Mouse (Mus musculus) midbrain, embryonic 12.5 days (tissue): ENCODE results near the gene Stac3. TPM values are rescaled to one million over a fixed set of nuclear protein-coding genes. Genes with fewer than 3 reads are reported as not detected.
A peak's percentile ranks its signal among the peaks of the same experiment; 100 is the strongest.

ENCODE experiments used
- ATAC-seq: fragments of 200-750 bp; cut with Nextera tagmentation; 2 replicates; pipeline ENCODE4 v1.8.0; 2017; ENCODE audit warnings: low read depth, moderate TSS enrichment, moderate library complexity; ENCODE audit not compliant: low FRiP score
- H3K27ac ChIP-seq: fragments of 300-500 bp; sonication (generic); replicated peaks from 2 replicates; pipeline ENCODE4 v1.5.1; 2016; ENCODE audit warnings: mild to moderate bottlenecking
- H3K27me3 ChIP-seq: fragments of 300-500 bp; sonication (generic); 2 replicates; pipeline ENCODE4 v1.6.1; 2016; ENCODE audit warnings: mild to moderate bottlenecking
- H3K36me3 ChIP-seq: fragments of 300-500 bp; sonication (generic); 2 replicates; pipeline ENCODE4 v1.6.1; 2016
- H3K4me1 ChIP-seq: fragments of 300-500 bp; sonication (generic); 2 replicates; pipeline ENCODE4 v1.6.1; 2016
- H3K4me2 ChIP-seq: fragments of 300-500 bp; sonication (generic); replicated peaks from 2 replicates; pipeline ENCODE4 v1.6.1; 2016; ENCODE audit warnings: mild to moderate bottlenecking, moderate library complexity
- H3K4me3 ChIP-seq: fragments of 300-500 bp; sonication (generic); 2 replicates; pipeline ENCODE4 v1.5.1; 2016; ENCODE audit warnings: mild to moderate bottlenecking
- H3K9ac ChIP-seq: fragments of 300-500 bp; sonication (generic); replicated peaks from 2 replicates; pipeline ENCODE4 v1.6.1; 2016; ENCODE audit warnings: mild to moderate bottlenecking, moderate library complexity
- H3K9me3 ChIP-seq: fragments of 300-500 bp; sonication (generic); 2 replicates; pipeline ENCODE4 v1.6.1; 2016; ENCODE audit warnings: mild to moderate bottlenecking
- WGBS: fragments of 180-500 bp; shearing (Covaris S2); methylation state at CpG from one replicate; pipeline ENCODE4 v1.1.7; 2016; 5-methylcytosine and 5-hydroxymethylcytosine counted together
- polyA plus RNA-seq: library from polyadenylated mRNA; unstranded; fragments of >200 nt; fragmentation: Nextera tagmentation; extraction: Ambion mirVana; gene quantifications from 2 replicates; pipeline ENCODE4 v1.2.1, GENCODE M21; 2016

Stac3 gene
- polyA plus RNA-seq, 1 experiment from 2014 or later, result 1.6 TPM

GRCm38 (mm10) chr10:127511634-127512306 lies 10.3 kb downstream of the Stac3 start:
- H3K9me3 ChIP-seq, result no peaks in the 10 kb centered on the region
- WGBS, result under 1% methylated on average over 45 of the region's 46 CpGs
- H3K4me2 ChIP-seq, result peak overlapping the region; percentile 88
- H3K9ac ChIP-seq, result peak overlapping the region; percentile 59
- H3K27me3 ChIP-seq, result peaks cover 92% of the 10 kb centered on the region
- H3K36me3 ChIP-seq, result no peaks in the 10 kb centered on the region
- H3K4me3 ChIP-seq, result peak overlapping the region; percentile 49
- peak overlapping the region; percentile 95 for H3K27ac ChIP-seq
- H3K4me1 ChIP-seq, result peaks cover 90% of the 10 kb centered on the region
- ATAC-seq, result peak; percentile 3; the same call in 1 of the 2 replicates

GRCm38 (mm10) chr10:127512307-127512666 lies 10.8 kb downstream of the Stac3 start:
- H3K27ac ChIP-seq, result peak overlapping the region; percentile 95
- peak overlapping the region; percentile 88 for H3K4me2 ChIP-seq
- peak overlapping the region; percentile 59 for H3K9ac ChIP-seq
- peak overlapping the region; percentile 49 for H3K4me3 ChIP-seq
- peaks cover 95% of the 10 kb centered on the region for H3K4me1 ChIP-seq
- H3K9me3 ChIP-seq, result no peaks in the 10 kb centered on the region
- H3K36me3 ChIP-seq, result no peaks in the 10 kb centered on the region
- peaks cover 92% of the 10 kb centered on the region for H3K27me3 ChIP-seq
- no peak for ATAC-seq
- WGBS, result under 1% methylated on average over 7 of the region's 7 CpGs

DNA sequence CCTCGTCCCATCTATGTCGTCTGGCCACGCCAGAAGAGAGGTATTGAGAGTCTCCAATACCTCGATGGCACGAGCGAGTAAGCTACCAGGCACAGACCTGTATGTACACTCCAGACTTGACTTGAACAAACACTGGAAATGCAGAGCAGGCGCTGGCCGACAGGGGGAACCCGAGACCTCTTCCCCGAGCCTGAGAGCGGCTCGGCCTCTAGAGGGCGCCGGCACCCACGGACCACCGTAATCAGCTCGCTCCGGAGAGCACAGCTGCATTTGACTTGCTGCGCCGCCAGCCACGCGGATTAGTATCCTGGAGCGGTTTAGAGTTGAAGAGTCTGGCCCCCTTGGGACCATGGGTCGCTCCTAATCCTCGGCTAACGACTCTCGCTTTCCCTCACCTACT lies 11.3 kb downstream of the Stac3 start:
- H3K4me2 ChIP-seq, result peak overlapping the region; percentile 88
- H3K27me3 ChIP-seq, result peaks cover 92% of the 10 kb centered on the region
- ATAC-seq, result peak; percentile 35
- WGBS, result under 1% methylated on average over 27 of the region's 27 CpGs
- peak overlapping the region; percentile 49 for H3K4me3 ChIP-seq
- H3K27ac ChIP-seq, result peak overlapping the region; percentile 95
- peaks cover 96% of the 10 kb centered on the region for H3K4me1 ChIP-seq
- peak overlapping the region; percentile 59; the same call in 1 of the 2 replicates for H3K9ac ChIP-seq
- H3K36me3 ChIP-seq, result peaks cover 4% of the 10 kb centered on the region
- H3K9me3 ChIP-seq, result no peaks in the 10 kb centered on the region

DNA sequence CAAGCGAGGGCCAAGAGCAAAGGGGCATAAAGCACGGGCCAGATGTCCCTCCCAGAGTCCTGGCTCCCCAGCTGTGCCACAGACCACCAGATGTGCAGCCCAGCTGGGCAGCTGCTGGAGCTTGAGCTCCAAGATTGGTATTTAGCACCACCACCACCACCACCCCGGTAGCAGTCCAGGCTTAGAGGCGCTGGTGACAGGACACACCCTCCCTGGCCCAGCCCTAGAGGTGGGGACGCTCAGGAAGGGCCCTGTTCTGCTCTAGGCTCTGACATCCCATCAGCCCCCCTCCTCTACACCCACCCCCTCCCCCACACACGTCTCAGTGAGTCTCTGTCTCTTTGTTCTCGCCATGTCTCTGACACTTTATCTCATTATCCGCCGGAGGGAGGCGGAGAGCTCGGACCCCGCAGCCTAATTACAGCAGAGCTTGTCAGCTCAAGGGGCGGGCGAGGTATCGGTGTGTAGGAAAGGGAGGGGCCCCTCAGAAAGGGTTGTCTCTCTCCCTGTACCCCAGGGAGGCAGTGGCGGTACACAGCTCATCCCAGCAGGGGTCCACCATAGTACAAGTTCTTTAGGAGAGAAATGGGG lies 12.1 kb downstream of the Stac3 start:
- H3K4me3 ChIP-seq, result peak overlapping the region; percentile 19; the same call in 1 of the 2 replicates
- peaks cover 11% of the 10 kb centered on the region for H3K36me3 ChIP-seq
- peak overlapping the region; percentile 41; the same call in 1 of the 2 replicates for H3K9ac ChIP-seq
- H3K4me1 ChIP-seq, result peaks cover 88% of the 10 kb centered on the region
- peak; percentile 41; the same call in 1 of the 2 replicates for ATAC-seq
- peak overlapping the region; percentile 88 for H3K4me2 ChIP-seq
- H3K9me3 ChIP-seq, result no peaks in the 10 kb centered on the region
- H3K27me3 ChIP-seq, result peaks cover 92% of the 10 kb centered on the region
- 0% methylated on average over 16 of the region's 16 CpGs for WGBS
- H3K27ac ChIP-seq, result peak overlapping the region; percentile 95

- Histone ChIP-seq H3K9me3 (no peaks in the 10 kb centered on the region), H3K4me3 (peak overlapping the region; percentile 19; the same call in 1 of the 2 replicates), H3K4me1 (peaks cover 83% of the 10 kb centered on the region), H3K4me2 (peak overlapping the region; percentile 88), H3K27ac (peak overlapping the region; percentile 95), H3K36me3 (peaks cover 16% of the 10 kb centered on the region), H3K9ac (peak overlapping the region; percentile 41; the same call in 1 of the 2 replicates), H3K27me3 (peaks cover 96% of the 10 kb centered on the region)
- no peak for ATAC-seq
- 12% methylated on average over 13 of the region's 13 CpGs for WGBS
Measured at GRCm38 (mm10) chr10:127514111-127514698, 12.7 kb downstream of the Stac3 start.

GRCm38 (mm10) chr10:127514764-127515163 lies 13.3 kb downstream of the Stac3 start, which contains the start of gene Ndufa4l2:
Ndufa4l2 (plus strand) TSS chr10:127514967.
- peaks cover 20% of the 10 kb centered on the region for H3K36me3 ChIP-seq
- ATAC-seq, result no peak
- peak within 1 kb of the TSS; percentile 41; the same call in 1 of the 2 replicates for H3K9ac ChIP-seq
- peak within 1 kb of the TSS; percentile 19; the same call in 1 of the 2 replicates for H3K4me3 ChIP-seq
- peak within 1 kb of the TSS; percentile 95 for H3K27ac ChIP-seq
- H3K27me3 ChIP-seq, result peaks cover 92% of the 10 kb centered on the region
- peaks cover 78% of the 10 kb centered on the region for H3K4me1 ChIP-seq
- 0 out of 2 replicates have a peak, but pooled peaks cover under 1% of the 10 kb centered on the region for H3K9me3 ChIP-seq
- WGBS, result 8% methylated on average over 6 of the region's 6 CpGs
- peak within 1 kb of the TSS; percentile 88 for H3K4me2 ChIP-seq

DNA sequence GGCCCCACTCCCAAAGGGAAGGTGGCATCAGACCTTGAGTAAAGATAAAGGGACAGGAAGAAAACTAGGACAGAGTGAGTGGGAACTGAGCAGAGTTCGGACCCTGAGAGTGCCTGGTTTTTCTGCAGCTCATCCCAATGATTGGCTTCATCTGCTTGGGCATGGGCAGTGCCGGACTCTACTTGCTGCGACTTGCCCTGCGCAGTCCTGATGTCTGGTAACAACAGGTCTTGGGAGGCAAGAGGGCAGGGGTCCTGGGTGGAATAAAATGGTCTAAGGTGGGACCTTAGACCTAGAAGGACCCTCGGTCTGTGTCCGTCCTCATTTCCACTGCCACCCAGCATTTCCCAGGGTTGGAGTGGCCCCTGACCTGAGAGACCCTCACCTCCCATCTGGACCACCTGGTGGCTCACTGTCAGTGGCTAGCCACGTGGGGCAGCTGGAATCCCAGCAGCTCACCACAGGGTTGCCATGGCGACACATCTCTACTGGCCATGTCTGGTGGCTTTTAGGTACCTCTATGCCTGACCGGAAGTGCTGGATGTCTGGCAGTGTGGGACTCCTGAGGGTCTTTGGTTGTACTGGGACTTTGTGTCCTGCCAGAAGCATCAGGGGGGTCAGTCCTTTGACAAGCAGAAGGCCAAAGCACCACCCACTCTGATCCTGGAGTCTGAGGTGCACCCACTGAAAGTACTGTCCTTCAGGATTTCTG lies 13.9 kb downstream of the Stac3 start:
- Histone ChIP-seq H3K9ac (no peak overlapping the region), H3K4me3 (no peak overlapping the region), H3K27me3 (peaks cover 92% of the 10 kb centered on the region), H3K36me3 (peaks cover 25% of the 10 kb centered on the region), H3K27ac (no peak overlapping the region), H3K4me1 (peaks cover 71% of the 10 kb centered on the region), H3K9me3 (0 out of 2 replicates have a peak, but pooled peaks cover 3% of the 10 kb centered on the region), H3K4me2 (no peak overlapping the region)
- ATAC-seq, result no peak
- WGBS, result 20% methylated on average over 9 of the region's 9 CpGs

GRCm38 (mm10) chr10:127515983-127516459 lies 14.5 kb downstream of the Stac3 start:
- H3K27me3 ChIP-seq, result peaks cover 88% of the 10 kb centered on the region
- WGBS, result 17% methylated on average over 8 of the region's 8 CpGs
- H3K9me3 ChIP-seq, result 0 out of 2 replicates have a peak, but pooled peaks cover 3% of the 10 kb centered on the region
- ATAC-seq, result no peak
- H3K9ac ChIP-seq, result no peak overlapping the region; the same call in 1 of the 2 replicates
- H3K36me3 ChIP-seq, result peaks cover 25% of the 10 kb centered on the region
- H3K4me1 ChIP-seq, result peaks cover 69% of the 10 kb centered on the region
- H3K27ac ChIP-seq, result 0 out of 2 replicates have a peak overlapping the region, but pooled peaks have one; percentile 17
- H3K4me3 ChIP-seq, result no peak overlapping the region
- H3K4me2 ChIP-seq, result peak overlapping the region; percentile 42

GRCm38 (mm10) chr10:127516576-127517260 lies 15.2 kb downstream of the Stac3 start:
- ATAC-seq, result no peak
- Histone ChIP-seq H3K27ac (0 out of 2 replicates have a peak overlapping the region, but pooled peaks have one; percentile 17), H3K4me2 (peak overlapping the region; percentile 42), H3K4me3 (0 out of 2 replicates have a peak overlapping the region, but pooled peaks have one; percentile 7), H3K9ac (peak overlapping the region; percentile 21; the same call in 1 of the 2 replicates), H3K36me3 (peaks cover 25% of the 10 kb centered on the region), H3K4me1 (peaks cover 69% of the 10 kb centered on the region), H3K9me3 (0 out of 2 replicates have a peak, but pooled peaks cover 3% of the 10 kb centered on the region), H3K27me3 (peaks cover 81% of the 10 kb centered on the region)
- 6% methylated on average over 30 of the region's 30 CpGs for WGBS

DNA sequence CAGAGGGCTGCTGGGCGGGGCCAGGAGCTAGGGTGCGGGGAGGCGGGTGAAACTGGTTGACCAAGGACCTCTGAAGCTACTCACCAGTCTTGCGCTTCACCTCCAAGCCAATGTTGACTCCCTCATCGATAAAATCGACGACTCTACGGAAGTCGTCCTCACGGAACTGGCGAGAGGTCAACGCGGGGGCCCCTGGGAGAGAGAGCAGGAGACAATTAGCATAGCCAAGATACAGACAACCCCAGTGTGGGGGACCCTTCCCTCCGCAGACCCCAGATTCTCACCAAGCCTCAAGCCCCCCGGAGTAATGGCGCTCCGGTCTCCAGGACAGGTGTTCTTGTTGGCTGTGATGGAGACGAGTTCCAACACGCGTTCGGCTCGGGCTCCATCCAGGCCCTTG lies 16.5 kb downstream of the Stac3 start:
- ATAC-seq, result no peak
- Histone ChIP-seq H3K9me3 (0 out of 2 replicates have a peak, but pooled peaks cover 3% of the 10 kb centered on the region), H3K4me1 (peaks cover 61% of the 10 kb centered on the region), H3K4me2 (no peak overlapping the region), H3K27me3 (peaks cover 74% of the 10 kb centered on the region), H3K27ac (no peak overlapping the region), H3K4me3 (no peak overlapping the region), H3K9ac (no peak overlapping the region), H3K36me3 (peaks cover 25% of the 10 kb centered on the region)
- WGBS, result 92% methylated on average over 22 of the region's 22 CpGs
